Mouse (Mus musculus) heart, postnatal 0 days (tissue): Measurements from ENCODE around the gene Hes7.

Experiments
- CTCF ChIP-seq: IDR thresholded peaks from 2 replicates; pipeline ENCODE4 v1.5.1; 2016; ENCODE audit warnings: antibody characterized with exemption, control low read depth, low read depth
- EP300 ChIP-seq: IDR thresholded peaks from 2 replicates; pipeline ENCODE4 v1.6.1; 2016; ENCODE audit warnings: antibody characterized with exemption, low read depth

- TF ChIP-seq CTCF (no peak), EP300 (no peak)
These were observed 18.4 kb upstream of the Hes7 start for GRCm38 (mm10) chr11:69101604-69102402.
